Comparison of ENCODE assay signal across 15 mouse cellular contexts in genomic region chr4:63006198-63007155, GRCm38 (mm10). TPM values are rescaled to one million over a fixed set of nuclear protein-coding genes. Genes with fewer than 3 reads are reported as not detected.
DNase-seq lines count a peak whose midpoint lies in the region; ATAC-seq and TF ChIP-seq lines count a peak whose summit lies in the region.
"Had no signal": no experiment of that assay in that cellular context is flagged by ENCODE, and none has a peak within 500 bp of the region (broad histone marks: within the 10 kb centered on the region; RNA-seq: fewer than 3 reads in every experiment).

No protein-coding gene starts in this region.

- peak; percentile 54 for DNase-seq in heart, embryonic 10.5 days (ENCODE audit: low spot score)
- DNase-seq in heart, adult 2 months = no peak
- DNase-seq in kidney, postnatal 36 days = no peak
- peak; percentile 56 for DNase-seq in brain, adult 2 months (ENCODE audit: low read depth, low spot score)
- DNase-seq in liver, embryonic 14.5 days (ENCODE audit: low read depth in 3 of 3, low spot score in 3 of 3) = no peak
- DNase-seq in limb, embryonic 10.5 days (ENCODE audit: low spot score) = no peak
- DNase-seq in layer of hippocampus, postnatal 10 days (ENCODE audit: low spot score in 2 of 2) = no peak
- DNase-seq: adrenal gland, adult 8-10 months; cerebellum, postnatal 14 days; kidney, adult 9 months; lung, postnatal 4 days; thymus, adult 18-20 months had no signal

- 76% methylated on average over 7 of the region's 7 CpGs for WGBS in heart, embryonic 10.5 days
- 60% methylated on average over 7 of the region's 7 CpGs for whole genome bisulfite sequencing in heart, adult 2 months
- 58% methylated on average over 7 of the region's 7 CpGs for WGBS in kidney, embryonic 16.5 days
- 52% methylated on average over 7 of the region's 7 CpGs for WGBS in liver, embryonic 14.5 days (ENCODE audit: insufficient replicate concordance)
- 86% methylated on average over 7 of the region's 7 CpGs for WGBS in limb, embryonic 10.5 days

- ATAC-seq in kidney, embryonic 16.5 days (ENCODE audit: low FRiP score, low TSS enrichment) = 0 out of 2 replicates have a peak, but pooled peaks have one; percentile 8
- ATAC-seq in liver, embryonic 14.5 days (ENCODE audit: insufficient read depth) = peak; percentile 48; the same call in 1 of the 2 replicates
- ATAC-seq: midbrain, embryonic 16.5 days had no signal

- peak overlapping the region; percentile 76 for H3K27ac ChIP-seq in heart, embryonic 10.5 days
- H3K27ac ChIP-seq in heart, adult 2 months = no peak overlapping the region
- H3K27ac ChIP-seq in kidney, embryonic 16.5 days (ENCODE audit: low read length) = peak overlapping the region; percentile 41; the same call in 1 of the 2 replicates
- H3K27ac ChIP-seq in liver, embryonic 14.5 days = no peak overlapping the region
- H3K27ac ChIP-seq in limb, embryonic 10.5 days = no peak overlapping the region
- H3K27ac ChIP-seq: limb, embryonic 13.5 days had no signal

- H3K4me2 ChIP-seq in kidney, embryonic 16.5 days (replicated peaks; ENCODE audit: low read depth, low read length) = no peak overlapping the region
- H3K4me2 ChIP-seq in liver, embryonic 14.5 days (ENCODE audit: low read depth) = no peak overlapping the region
- H3K4me2 ChIP-seq: limb, embryonic 13.5 days had no signal

- intact Hi-C loops in heart, adult 2 months (cut with DNase I) = no loop called here

- H3K4me1 ChIP-seq in heart, embryonic 10.5 days = peaks cover 23% of the 10 kb centered on the region
- peaks cover 3% of the 10 kb centered on the region for H3K4me1 ChIP-seq in heart, adult 2 months (ENCODE audit: control insufficient read depth, insufficient read depth, low read length)
- peaks cover 22% of the 10 kb centered on the region for H3K4me1 ChIP-seq in kidney, embryonic 16.5 days (ENCODE audit: insufficient read depth, low read length)
- peaks cover 0 to 21% of the 10 kb centered on the region in 2 experiments; a peak in 2 of 4 replicates for H3K4me1 ChIP-seq in liver, embryonic 14.5 days (replicated peaks; ENCODE audit: control insufficient read depth in 2 of 2, insufficient read depth in 2 of 2, low read length in 1 of 2)
- H3K4me1 ChIP-seq in limb, embryonic 10.5 days = 0 out of 2 replicates have a peak, but pooled peaks cover 2% of the 10 kb centered on the region

- no peaks in the 10 kb centered on the region for H3K79me2 ChIP-seq in heart, adult 2 months (replicated peaks; ENCODE audit: control insufficient read depth, insufficient read depth, low read length)

- H3K36me3 ChIP-seq in heart, embryonic 10.5 days = no peaks in the 10 kb centered on the region
- H3K36me3 ChIP-seq in heart, adult 2 months (ENCODE audit: control insufficient read depth, insufficient read depth, low read length) = no peaks in the 10 kb centered on the region
- H3K36me3 ChIP-seq in kidney, embryonic 16.5 days (ENCODE audit: insufficient read depth, low read length) = no peaks in the 10 kb centered on the region
- H3K36me3 ChIP-seq in liver, embryonic 14.5 days (replicated peaks; ENCODE audit: control insufficient read depth, insufficient read depth, low read depth) = no peaks in the 10 kb centered on the region
- 0 out of 2 replicates have a peak, but pooled peaks cover 5% of the 10 kb centered on the region for H3K36me3 ChIP-seq in limb, embryonic 10.5 days

- no peak overlapping the region for H3K9ac ChIP-seq in heart, adult 2 months (ENCODE audit: low read depth, low read length)
- no peak overlapping the region for H3K9ac ChIP-seq in kidney, embryonic 16.5 days (replicated peaks; ENCODE audit: low read length)
- no peak overlapping the region for H3K9ac ChIP-seq in liver, embryonic 14.5 days (replicated peaks)
- H3K9ac ChIP-seq: limb, embryonic 13.5 days had no signal

- no peaks in the 10 kb centered on the region for H3K9me3 ChIP-seq in heart, embryonic 10.5 days
- H3K9me3 ChIP-seq in kidney, embryonic 16.5 days (ENCODE audit: low read length) = no peaks in the 10 kb centered on the region
- H3K9me3 ChIP-seq in liver, embryonic 14.5 days (ENCODE audit: control insufficient read depth, low read length) = no peaks in the 10 kb centered on the region
- no peaks in the 10 kb centered on the region for H3K9me3 ChIP-seq in limb, embryonic 10.5 days (replicated peaks)
- H3K9me3 ChIP-seq: limb, embryonic 13.5 days had no signal

- H3K27me3 ChIP-seq in heart, embryonic 10.5 days (ENCODE audit: insufficient read depth, poor library complexity, severe bottlenecking) = no peaks in the 10 kb centered on the region
- H3K27me3 ChIP-seq in heart, adult 2 months (ENCODE audit: control insufficient read depth, insufficient read depth, low read length) = no peaks in the 10 kb centered on the region; the same call in 1 of the 2 replicates
- no peaks in the 10 kb centered on the region for H3K27me3 ChIP-seq in kidney, embryonic 16.5 days (ENCODE audit: insufficient read depth, low read length)
- no peaks in the 10 kb centered on the region for H3K27me3 ChIP-seq in liver, embryonic 14.5 days (ENCODE audit: control insufficient read depth, insufficient read depth, low read length)
- no peaks in the 10 kb centered on the region for H3K27me3 ChIP-seq in limb, embryonic 10.5 days (ENCODE audit: low read depth, poor library complexity, severe bottlenecking)
- H3K27me3 ChIP-seq: limb, embryonic 13.5 days had no signal

- no peak for TF ChIP-seq POLR2A in heart, adult 2 months (IDR thresholded peaks at IDR 0.05; ENCODE audit: insufficient read depth, low read depth, low read length)

- no peak for TF ChIP-seq EP300 in heart, adult 2 months (IDR thresholded peaks at IDR 0.05; ENCODE audit: insufficient read depth, low read depth, low read length)
- TF ChIP-seq EP300 in liver, embryonic 14.5 days (IDR thresholded peaks at IDR 0.05; ENCODE audit: low read depth) = no peak

- no peak for TF ChIP-seq CTCF in heart, adult 2 months (IDR thresholded peaks at IDR 0.05)
- TF ChIP-seq CTCF in liver, embryonic 14.5 days (IDR thresholded peaks at IDR 0.05; ENCODE audit: low read depth) = no peak

- H3K4me3 ChIP-seq in heart, embryonic 10.5 days = no peak overlapping the region
- H3K4me3 ChIP-seq in heart, adult 2 months = no peak overlapping the region
- no peak overlapping the region for H3K4me3 ChIP-seq in kidney, embryonic 16.5 days (ENCODE audit: low read length)
- H3K4me3 ChIP-seq in liver, embryonic 14.5 days (ENCODE audit: insufficient read depth in 1 of 2, low read depth in 2 of 2, low read length in 2 of 2) = no peak overlapping the region
- no peak overlapping the region for H3K4me3 ChIP-seq in limb, embryonic 10.5 days
- H3K4me3 ChIP-seq: limb, embryonic 13.5 days had no signal

RNA-seq across cellular contexts. Expression of gene Zfp618, which starts 41.1 kb away (rescaled TPM):
- 9.5 and 18.1 TPM in 2 replicates for polyA plus RNA-seq in heart, embryonic 10.5 days (2016; fragmentation: Nextera tagmentation; extraction: Ambion mirVana)
- total RNA-seq in heart, adult 2 months (2021) = 1 to 10 TPM in 1 of 2 experiments, under 1 TPM in 1; 0.37 to 2.2 TPM
- polyA plus RNA-seq in heart, adult 2 months (2012; rRNA removed) = 0.25 and 0.47 TPM in 2 replicates
- 41.2 and 51.1 TPM in 2 replicates for polyA plus RNA-seq in kidney, embryonic 16.5 days (2015; fragmentation: Nextera tagmentation; extraction: Ambion mirVana)
- polyA plus RNA-seq in liver, embryonic 14.5 days (2012; rRNA removed) = 1.5 TPM in 2 replicates
- 1.5 and 2.9 TPM in 2 replicates for polyA plus RNA-seq in liver, embryonic 14.5 days (2014; fragmentation: Nextera tagmentation; extraction: Ambion mirVana)
- polyA plus RNA-seq in limb, embryonic 10.5 days (2016; fragmentation: Nextera tagmentation; extraction: Ambion mirVana) = 23.7 and 35.7 TPM in 2 replicates
- total RNA-seq in layer of hippocampus, postnatal 10 days (2021) = 1 to 10 TPM; 5.3 to 7.0 TPM

Comparison
In these comparisons a context has a peak if more than half of its experiments do, and no peak if none do; other contexts are left out.
1. DNase-seq: peak in heart, embryonic 10.5 days (single experiment) and brain, adult 2 months (single experiment); none in heart, adult 2 months (0 of 2), kidney, postnatal 36 days (0 of 2), liver, embryonic 14.5 days (0 of 3), limb, embryonic 10.5 days (single experiment) and layer of hippocampus, postnatal 10 days (0 of 2).
2. H3K27ac ChIP-seq: peak in heart, embryonic 10.5 days (single experiment) and kidney, embryonic 16.5 days (single experiment); none in heart, adult 2 months (single experiment), liver, embryonic 14.5 days (single experiment) and limb, embryonic 10.5 days (single experiment).